Mouse (Mus musculus) gonadal fat pad, adult 2 months (tissue): ENCODE results near the gene Dgkh. TPM values are rescaled to one million over a fixed set of nuclear protein-coding genes. Genes with fewer than 3 reads are reported as not detected.

Experiments
- DNase-seq: peaks from one replicate; pipeline ENCODE4 v3.0.0-alpha.2; 2012; ENCODE audit warnings: low read depth
- polyA plus RNA-seq: library from polyadenylated mRNA; depleted of rRNA; stranded (reverse); fragments of >200 nt; gene quantifications from 2 replicates; pipeline ENCODE4 v1.2.3, GENCODE M21; 2012; rRNA removed

The Dgkh gene
- polyA plus RNA-seq, 1 experiment: 2.1 TPM

- no peak for DNase-seq
These were observed 196.1 kb downstream of the Dgkh start, which contains the start of gene Akap11 for GRCm38 (mm10) chr14:78536281-78537165. TSS of gene Akap11 (minus strand) at chr14:78536808.

- no peak for DNase-seq
These were observed 197.2 kb downstream of the Dgkh start for GRCm38 (mm10) chr14:78535366-78535765.

- no peak for DNase-seq
These were observed 197.9 kb downstream of the Dgkh start for GRCm38 (mm10) chr14:78534651-78535050.

- DNase-seq: no peak
These were observed 198.9 kb downstream of the Dgkh start for GRCm38 (mm10) chr14:78533701-78534100.

- DNase-seq: no peak
These were observed 200.2 kb downstream of the Dgkh start for GRCm38 (mm10) chr14:78532345-78532744.

- DNase-seq: no peak
These were observed 202.3 kb downstream of the Dgkh start for GRCm38 (mm10) chr14:78530256-78530655.

GRCm38 (mm10) chr14:78528461-78529425 lies 203.8 kb downstream of the Dgkh start:
- no peak for DNase-seq

GRCm38 (mm10) chr14:78526907-78527306 lies 205.7 kb downstream of the Dgkh start:
- DNase-seq: no peak

GRCm38 (mm10) chr14:78526475-78526874 lies 206.1 kb downstream of the Dgkh start:
- DNase-seq: no peak

- DNase-seq: no peak
These were observed 206.7 kb downstream of the Dgkh start for GRCm38 (mm10) chr14:78525611-78526457.

GRCm38 (mm10) chr14:78525059-78525458 lies 207.5 kb downstream of the Dgkh start:
- DNase-seq: no peak

GRCm38 (mm10) chr14:78510713-78511112 lies 221.9 kb downstream of the Dgkh start:
- DNase-seq: no peak

GRCm38 (mm10) chr14:78509791-78510190 lies 222.8 kb downstream of the Dgkh start:
- no peak for DNase-seq

Other genes with a start within 250 kb of the Dgkh start
- gene Akap11, start 196.0 kb downstream of the Dgkh start, polyA plus RNA-seq: 10.3 and 11.8 TPM in 2 replicates
- 22.2 and 24.4 TPM in 2 replicates for gene Vwa8, start 116.3 kb upstream of the Dgkh start, polyA plus RNA-seq